Mouse (Mus musculus) hindbrain, embryonic 14.5 days (tissue): ENCODE measurements around the gene Zfp551. TPM values are rescaled to one million over a fixed set of nuclear protein-coding genes. Genes with fewer than 3 reads are reported as not detected.

Experiments
- ATAC-seq: fragments of 200-750 bp; cut with Nextera tagmentation; 2 replicates; pipeline ENCODE4 v1.8.0; 2017; ENCODE audit warnings: moderate number of reproducible peaks, mild to moderate bottlenecking, moderate TSS enrichment, moderate library complexity; ENCODE audit not compliant: low FRiP score
- DNase-seq: peaks from one replicate; pipeline ENCODE4 v3.0.0-alpha.2; 2015; ENCODE audit warnings: low spot score
- H3K27ac ChIP-seq: fragments of 300-500 bp; sonication (generic); 2 replicates; pipeline ENCODE4 v1.5.1; 2014; ENCODE audit warnings: mild to moderate bottlenecking, moderate library complexity
- H3K27me3 ChIP-seq: fragments of 300-500 bp; sonication (generic); 2 replicates; pipeline ENCODE4 v1.6.1; 2014; ENCODE audit warnings: mild to moderate bottlenecking, low read length, mixed read lengths; ENCODE audit not compliant: control insufficient read depth, insufficient read depth
- H3K36me3 ChIP-seq: fragments of 300-500 bp; sonication (generic); replicated peaks from 2 replicates; pipeline ENCODE4 v1.6.1; 2014; ENCODE audit not compliant: control insufficient read depth, insufficient read depth
- H3K4me1 ChIP-seq: fragments of 300-500 bp; sonication (generic); replicated peaks from 2 replicates; pipeline ENCODE4 v1.6.1; 2014; ENCODE audit warnings: antibody characterized with exemption, low read length, mixed read lengths; ENCODE audit not compliant: control insufficient read depth, insufficient read depth
- H3K4me2 ChIP-seq: fragments of 300-500 bp; sonication (generic); replicated peaks from 2 replicates; pipeline ENCODE4 v1.6.1; 2014; ENCODE audit warnings: mild to moderate bottlenecking, moderate library complexity
- H3K4me3 ChIP-seq: fragments of 300-500 bp; sonication (generic); replicated peaks from 2 replicates; pipeline ENCODE4 v1.5.1; 2014; ENCODE audit warnings: mild to moderate bottlenecking, low read length
- H3K9ac ChIP-seq: fragments of 300-500 bp; sonication (generic); 2 replicates; pipeline ENCODE4 v1.6.1; 2014
- H3K9me3 ChIP-seq: fragments of 300-500 bp; sonication (generic); 2 replicates; pipeline ENCODE4 v1.6.1; 2016; ENCODE audit warnings: low read length; ENCODE audit not compliant: control insufficient read depth
- WGBS: fragments of 180-500 bp; shearing (Covaris S2); extraction: QIAGEN DNeasy Blood & Tissue Kit; methylation state at CpG from one replicate; pipeline ENCODE4 v1.1.7; 2014; 5-methylcytosine and 5-hydroxymethylcytosine counted together
- polyA plus RNA-seq: library from polyadenylated mRNA; unstranded; fragments of >200 nt; fragmentation: Nextera tagmentation; extraction: Ambion mirVana; gene quantifications from 2 replicates; pipeline ENCODE4 v1.2.1, GENCODE M21; 2014

Zfp551 gene
- 11.6 and 11.7 TPM in 2 replicates for polyA plus RNA-seq

DNA sequence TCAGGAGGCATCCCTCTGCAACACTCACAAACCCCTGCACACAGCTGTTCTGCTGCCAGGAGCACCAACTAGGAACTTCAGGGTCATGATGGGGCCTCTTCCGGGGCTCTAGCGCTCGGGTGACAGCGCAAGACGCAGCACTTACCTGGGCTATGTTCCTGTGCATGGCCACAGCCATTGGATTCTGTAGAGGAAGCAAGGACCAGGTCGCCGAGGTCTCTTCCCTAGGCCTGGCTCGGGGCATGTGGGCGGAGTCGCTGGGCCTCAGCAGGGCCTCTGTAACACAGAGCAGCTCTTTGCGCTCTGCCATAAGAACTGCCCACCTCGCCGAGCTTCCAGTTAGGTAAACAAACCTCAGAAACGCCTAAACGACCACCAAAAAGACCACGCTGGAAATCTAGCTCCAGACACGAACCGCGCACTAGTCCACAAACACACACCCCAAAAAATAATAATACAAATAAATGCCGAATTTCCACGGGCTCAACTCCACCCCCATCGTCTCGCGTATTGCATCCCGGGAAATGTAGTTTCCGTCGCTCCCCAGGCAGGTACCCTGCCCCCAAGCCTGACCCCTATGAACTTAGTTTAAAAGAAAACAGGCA lies at the start of gene Zfp551:
TSS of gene Zfp551 (minus strand) at position 507 of the 605 bp plus-strand sequence.
- WGBS, result 2% methylated on average over 27 of the region's 27 CpGs
- H3K4me1 ChIP-seq, result peaks cover 13% of the 10 kb centered on the region
- H3K4me3 ChIP-seq, result peak within 1 kb of the TSS; percentile 66
- H3K4me2 ChIP-seq, result peak within 1 kb of the TSS; percentile 63
- peak; percentile 93 for ATAC-seq
- no peaks in the 10 kb centered on the region for H3K9me3 ChIP-seq
- DNase-seq, result peak; percentile 63
- peaks cover 18% of the 10 kb centered on the region for H3K36me3 ChIP-seq
- H3K27ac ChIP-seq, result peak within 1 kb of the TSS; percentile 72
- peak within 1 kb of the TSS; percentile 92 for H3K9ac ChIP-seq
- H3K27me3 ChIP-seq, result no peaks in the 10 kb centered on the region

DNA sequence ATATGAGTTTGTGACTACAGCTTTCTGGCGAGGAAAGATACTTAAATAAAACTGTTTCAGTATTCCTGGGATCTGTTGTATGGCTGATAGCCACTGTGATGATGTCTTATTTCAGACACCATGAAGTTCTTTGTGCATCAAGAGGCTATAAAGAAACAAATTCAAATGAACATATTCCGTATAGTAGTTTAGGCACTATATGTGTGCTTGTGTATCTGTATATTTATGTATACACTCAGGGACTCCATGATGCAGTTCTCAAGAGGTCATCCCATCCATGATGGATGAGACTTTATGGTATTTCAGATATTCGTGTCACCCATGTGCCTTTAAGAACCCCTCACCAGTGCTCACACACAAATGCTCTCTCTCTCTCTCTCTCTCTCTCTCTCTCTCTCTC lies 304 bp upstream of the Zfp551 start:
- no peak overlapping the region for H3K27ac ChIP-seq
- H3K27me3 ChIP-seq, result no peaks in the 10 kb centered on the region
- peak overlapping the region; percentile 63 for H3K4me2 ChIP-seq
- WGBS, result 57% methylated on average over 3 of the region's 3 CpGs
- no peak for DNase-seq
- H3K9me3 ChIP-seq, result no peaks in the 10 kb centered on the region
- H3K36me3 ChIP-seq, result peaks cover 13% of the 10 kb centered on the region
- H3K4me1 ChIP-seq, result peaks cover 13% of the 10 kb centered on the region
- ATAC-seq, result peak; percentile 32; the same call in 1 of the 2 replicates
- peak overlapping the region; percentile 66 for H3K4me3 ChIP-seq
- H3K9ac ChIP-seq, result peak overlapping the region; percentile 92; the same call in 1 of the 2 replicates

DNA sequence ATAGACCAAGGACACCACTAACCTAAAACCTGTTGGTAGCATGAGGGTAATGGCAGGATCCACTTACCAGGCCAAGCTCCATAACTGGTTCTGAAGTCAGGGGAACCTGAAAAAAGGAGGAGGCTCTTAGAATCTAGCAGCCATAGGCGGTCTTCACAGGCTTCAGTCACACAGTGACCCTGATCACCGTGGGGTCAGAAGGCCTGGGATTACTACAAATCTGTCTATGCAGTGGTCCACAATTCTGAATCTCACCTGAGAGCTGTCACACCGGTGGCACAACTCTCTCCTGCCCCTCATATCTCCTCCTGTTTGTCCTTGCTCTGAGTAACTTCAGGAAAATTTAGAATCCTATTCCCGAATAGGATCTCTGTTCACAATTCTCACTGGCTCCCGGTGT lies 810 bp downstream of the Zfp551 start:
- no peak for ATAC-seq

DNA sequence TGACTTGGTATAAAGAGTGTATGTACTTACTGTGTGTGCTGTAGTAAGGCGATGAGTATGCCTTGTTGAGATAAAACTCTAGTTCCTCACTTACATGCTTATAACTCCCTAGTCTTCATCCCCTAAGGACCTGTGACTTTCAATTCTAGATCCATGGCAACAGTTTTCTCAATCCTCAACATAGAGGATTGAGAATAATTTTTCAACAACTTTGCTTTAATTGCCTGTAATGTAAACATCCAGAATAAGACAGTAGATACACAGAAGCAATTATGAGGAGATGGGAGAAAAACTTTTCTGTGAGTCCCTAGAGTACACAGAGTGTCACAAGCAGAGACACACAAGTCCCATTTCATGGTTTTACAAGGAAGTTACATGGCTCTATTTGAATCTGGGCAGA lies 53.4 kb downstream of the Zfp551 start, which contains the start of gene Vmn1r84:
TSS of gene Vmn1r84 (minus strand) at position 101 of the 400 bp plus-strand sequence.
- Histone ChIP-seq H3K27ac (no peak within 1 kb of the TSS), H3K4me3 (no peak within 1 kb of the TSS), H3K9ac (no peak within 1 kb of the TSS), H3K36me3 (no peaks in the 10 kb centered on the region), H3K4me1 (no peaks in the 10 kb centered on the region), H3K4me2 (no peak within 1 kb of the TSS), H3K9me3 (peaks cover 10% of the 10 kb centered on the region; the same call in 1 of the 2 replicates), H3K27me3 (no peaks in the 10 kb centered on the region)
- ATAC-seq, result no peak
- WGBS, result 63% methylated on average over 1 of the region's 1 CpGs
- no peak for DNase-seq

More for the DNA sequence above, 810 bp downstream of the Zfp551 start:
- Histone ChIP-seq H3K9ac (peak overlapping the region; percentile 92), H3K4me3 (peak overlapping the region; percentile 66), H3K27ac (peak overlapping the region; percentile 72; the same call in 1 of the 2 replicates), H3K4me2 (peak overlapping the region; percentile 63), H3K27me3 (no peaks in the 10 kb centered on the region), H3K9me3 (no peaks in the 10 kb centered on the region), H3K36me3 (peaks cover 24% of the 10 kb centered on the region), H3K4me1 (peaks cover 13% of the 10 kb centered on the region)
- DNase-seq, result no peak
- WGBS, result 67% methylated on average over 5 of the region's 5 CpGs

Other genes starting within 250 kb of the Zfp551 start
- not detected in 2 replicates for gene Vmn1r80, start 233.5 kb downstream of the Zfp551 start, polyA plus RNA-seq
- not detected in 2 replicates for gene Vmn1r81, start 154.5 kb downstream of the Zfp551 start, polyA plus RNA-seq
- not detected in 2 replicates for gene Vmn1r82, start 122.3 kb downstream of the Zfp551 start, polyA plus RNA-seq
- not detected in 2 replicates for gene Vmn1r83, start 93.3 kb downstream of the Zfp551 start, polyA plus RNA-seq
- gene Vmn1r84, start 53.5 kb downstream of the Zfp551 start, polyA plus RNA-seq, result not detected in 2 replicates
- 47.1 and 49.4 TPM in 2 replicates for gene Zfp606, start 55.5 kb upstream of the Zfp551 start, polyA plus RNA-seq
- gene 2900092C05Rik, start 89.8 kb upstream of the Zfp551 start, polyA plus RNA-seq, result not detected in 2 replicates
- gene Vmn2r53, start 186.0 kb upstream of the Zfp551 start, polyA plus RNA-seq, result 0.01 TPM in 2 replicates
- gene Vmn2r54, start 217.6 kb upstream of the Zfp551 start, polyA plus RNA-seq, result not detected in 2 replicates